Mouse (Mus musculus) stomach, embryonic 14.5 days (tissue): ENCODE results near the gene Topors. TPM values are rescaled to one million over a fixed set of nuclear protein-coding genes. Genes with fewer than 3 reads are reported as not detected.

Experiments
- ATAC-seq: fragments of 200-750 bp; cut with Nextera tagmentation; 2 replicates; pipeline ENCODE4 v1.8.0; 2017; ENCODE audit warnings: low read depth, moderate TSS enrichment; ENCODE audit not compliant: insufficient number of reproducible peaks, insufficient read depth, low FRiP score
- H3K27ac ChIP-seq: fragments of 300-500 bp; sonication (generic); 2 replicates; pipeline ENCODE4 v1.5.1; 2014; ENCODE audit warnings: mild to moderate bottlenecking, low read length, moderate library complexity, mixed read lengths
- H3K27me3 ChIP-seq: fragments of 300-500 bp; sonication (generic); 2 replicates; pipeline ENCODE4 v1.6.1; 2014; ENCODE audit warnings: low read length, control low read depth, mixed read lengths; ENCODE audit not compliant: control insufficient read depth, insufficient read depth
- H3K36me3 ChIP-seq: fragments of 300-500 bp; sonication (generic); 2 replicates; pipeline ENCODE4 v1.6.1; 2014; ENCODE audit warnings: mild to moderate bottlenecking, control low read depth, low read length, moderate library complexity, mixed read lengths; ENCODE audit not compliant: control insufficient read depth, insufficient read depth
- H3K4me1 ChIP-seq: fragments of 300-500 bp; sonication (generic); 2 replicates; pipeline ENCODE4 v1.6.1; 2014; ENCODE audit warnings: low read length, control low read depth, mixed read lengths; ENCODE audit not compliant: control insufficient read depth, insufficient read depth
- H3K4me2 ChIP-seq: fragments of 300-500 bp; sonication (generic); replicated peaks from 2 replicates; pipeline ENCODE4 v1.6.1; 2014; ENCODE audit warnings: low read depth, low read length, control low read depth
- H3K4me3 ChIP-seq: fragments of 300-500 bp; sonication (generic); 2 replicates; pipeline ENCODE4 v1.5.1; 2014; ENCODE audit warnings: low read depth, low read length, control low read depth
- H3K9ac ChIP-seq: fragments of 300-500 bp; sonication (generic); replicated peaks from 2 replicates; pipeline ENCODE4 v1.6.1; 2014; ENCODE audit warnings: low read depth, mild to moderate bottlenecking, control low read depth, low read length, moderate library complexity, mixed read lengths
- H3K9me3 ChIP-seq: fragments of 300-500 bp; sonication (generic); 2 replicates; pipeline ENCODE4 v1.6.1; 2016; ENCODE audit warnings: low read depth, low read length, control low read depth; ENCODE audit not compliant: control insufficient read depth
- WGBS: fragments of 180-500 bp; shearing (Covaris S2); extraction: QIAGEN DNeasy Blood & Tissue Kit; methylation state at CpG from one replicate; pipeline ENCODE4 v1.1.7; 2014; 5-methylcytosine and 5-hydroxymethylcytosine counted together
- polyA plus RNA-seq: library from polyadenylated mRNA; unstranded; fragments of >200 nt; fragmentation: Nextera tagmentation; extraction: Ambion mirVana; gene quantifications from 2 replicates; pipeline ENCODE4 v1.2.1, GENCODE M21; 2014

Gene Topors
- polyA plus RNA-seq, 1 experiment from 2014 or later = 40.6 TPM

- ATAC-seq = no peak
- no peak overlapping the region for H3K9ac ChIP-seq
- 88% methylated on average over 4 of the region's 6 CpGs for WGBS
- no peak overlapping the region for H3K4me3 ChIP-seq
- H3K27me3 ChIP-seq = no peaks in the 10 kb centered on the region
- no peaks in the 10 kb centered on the region for H3K36me3 ChIP-seq
- no peak overlapping the region for H3K4me2 ChIP-seq
- H3K9me3 ChIP-seq = no peaks in the 10 kb centered on the region
- no peaks in the 10 kb centered on the region for H3K4me1 ChIP-seq
- H3K27ac ChIP-seq = no peak overlapping the region
These were observed 57.5 kb downstream of the Topors start for GRCm38 (mm10) chr4:40212177-40212576.

Other genes with a start within 250 kb of the Topors start
- 59.3 and 65.6 TPM in 2 replicates for gene Aco1, start 126.8 kb downstream of the Topors start, polyA plus RNA-seq
- 16.7 and 17.1 TPM in 2 replicates for gene Ddx58, start 30.0 kb downstream of the Topors start, polyA plus RNA-seq
- gene Smim27, start 271 bp downstream of the Topors start, polyA plus RNA-seq = 38.6 and 48.8 TPM in 2 replicates
- gene Ndufb6, start 9.6 kb upstream of the Topors start, polyA plus RNA-seq = 294 and 304 TPM in 2 replicates
- gene Tmem215, start 202.3 kb upstream of the Topors start, polyA plus RNA-seq = 0.88 and 1.4 TPM in 2 replicates